Comparison of ENCODE assay signal across 9 mouse cellular contexts in the genomic region with DNA sequence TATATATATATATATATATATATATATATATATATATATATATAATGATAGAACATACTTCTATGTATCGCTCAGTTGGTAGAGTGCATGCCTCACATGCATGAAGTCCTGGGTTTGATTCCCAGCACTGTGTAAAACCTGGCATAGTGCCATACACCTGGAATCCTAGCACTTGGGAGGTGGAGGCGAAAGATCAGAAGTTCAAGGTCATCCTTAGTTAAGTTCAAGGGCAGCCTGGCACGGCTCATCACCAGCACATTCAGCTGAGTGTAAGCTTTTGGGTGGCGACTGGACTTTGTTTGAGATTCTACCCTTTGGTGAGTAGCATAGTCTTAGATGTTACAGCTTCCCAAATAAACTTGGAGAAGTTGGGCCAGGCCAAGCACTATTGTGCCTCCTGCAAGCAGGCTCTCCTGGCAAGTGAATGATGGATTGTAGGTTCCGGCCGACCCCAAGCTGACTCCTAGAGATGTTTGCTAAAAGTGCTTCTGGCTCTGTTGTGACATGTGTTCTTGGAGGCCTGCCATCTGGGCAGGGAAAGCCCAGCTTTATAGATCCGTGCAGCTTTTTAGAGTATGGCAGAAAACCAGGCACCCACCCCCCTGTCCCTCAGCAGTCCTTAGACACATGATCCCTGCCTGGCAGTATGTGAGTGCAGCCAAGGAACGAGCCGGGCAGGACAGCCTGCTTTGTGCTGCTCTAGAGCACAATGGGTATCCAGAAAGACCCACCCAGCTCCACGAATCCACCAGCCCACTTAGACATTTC. TPM values are rescaled to one million over a fixed set of nuclear protein-coding genes. Genes with fewer than 3 reads are reported as not detected.
DNase-seq lines count a peak whose midpoint lies in the region; ATAC-seq lines count a peak whose summit lies in the region.
"Had no signal": no experiment of that assay in that cellular context is flagged by ENCODE, and none has a peak within 500 bp of the region (broad histone marks: within the 10 kb centered on the region; RNA-seq: fewer than 3 reads in every experiment).

No protein-coding gene starts in this region.

- ATAC-seq in hindbrain, embryonic 16.5 days = peak; percentile 53; the same call in 1 of the 2 replicates
- no peak for ATAC-seq in hindbrain, embryonic 13.5 days (ENCODE audit: low FRiP score)
- no peak for ATAC-seq in neural tube, embryonic 13.5 days (ENCODE audit: low read depth)
- no peak for ATAC-seq in neural tube, embryonic 15.5 days (ENCODE audit: low FRiP score)
- ATAC-seq in forebrain, embryonic 16.5 days = peak; percentile 64; the same call in 1 of the 2 replicates

- peaks cover 14% of the 10 kb centered on the region for H3K27me3 ChIP-seq in hindbrain, embryonic 16.5 days (replicated peaks; ENCODE audit: control insufficient read depth, insufficient read depth, low read length)
- peaks cover 54% of the 10 kb centered on the region for H3K27me3 ChIP-seq in hindbrain, embryonic 13.5 days
- H3K27me3 ChIP-seq in neural tube, embryonic 13.5 days = peaks cover 61% of the 10 kb centered on the region
- H3K27me3 ChIP-seq in neural tube, embryonic 15.5 days (replicated peaks) = peaks cover 53% of the 10 kb centered on the region
- H3K27me3 ChIP-seq in forebrain, embryonic 16.5 days (replicated peaks; ENCODE audit: control insufficient read depth, insufficient read depth, low read length) = peaks cover 14% of the 10 kb centered on the region

- H3K4me1 ChIP-seq in hindbrain, embryonic 16.5 days (ENCODE audit: control insufficient read depth, insufficient read depth, low read depth, low read length) = peaks cover 26% of the 10 kb centered on the region
- peaks cover 42% of the 10 kb centered on the region for H3K4me1 ChIP-seq in hindbrain, embryonic 13.5 days (replicated peaks)
- peaks cover 38% of the 10 kb centered on the region for H3K4me1 ChIP-seq in neural tube, embryonic 13.5 days (replicated peaks)
- peaks cover 40% of the 10 kb centered on the region for H3K4me1 ChIP-seq in neural tube, embryonic 15.5 days
- H3K4me1 ChIP-seq in forebrain, embryonic 16.5 days (replicated peaks; ENCODE audit: control insufficient read depth, insufficient read depth, low read length) = peaks cover 26% of the 10 kb centered on the region

- no peak overlapping the region for H3K9ac ChIP-seq in hindbrain, embryonic 16.5 days (ENCODE audit: low read depth, low read length)
- no peak overlapping the region for H3K9ac ChIP-seq in hindbrain, embryonic 13.5 days
- H3K9ac ChIP-seq in neural tube, embryonic 13.5 days = 0 out of 2 replicates have a peak overlapping the region, but pooled peaks have one; percentile 1
- no peak overlapping the region for H3K9ac ChIP-seq in neural tube, embryonic 15.5 days (replicated peaks)
- no peak overlapping the region for H3K9ac ChIP-seq in forebrain, embryonic 16.5 days (replicated peaks; ENCODE audit: low read depth, low read length)

- 48% methylated on average over 10 of the region's 10 CpGs for WGBS in hindbrain, embryonic 16.5 days
- 50% methylated on average over 10 of the region's 10 CpGs for WGBS in hindbrain, embryonic 13.5 days
- 48% methylated on average over 10 of the region's 10 CpGs for WGBS in neural tube, embryonic 13.5 days
- WGBS in neural tube, embryonic 15.5 days = 48% methylated on average over 10 of the region's 10 CpGs
- WGBS in forebrain, embryonic 16.5 days = 38% methylated on average over 10 of the region's 10 CpGs

- no peak overlapping the region for H3K4me2 ChIP-seq in hindbrain, embryonic 16.5 days (ENCODE audit: low read length)
- H3K4me2 ChIP-seq in hindbrain, embryonic 13.5 days = no peak overlapping the region
- no peak overlapping the region for H3K4me2 ChIP-seq in neural tube, embryonic 13.5 days
- H3K4me2 ChIP-seq in neural tube, embryonic 15.5 days = no peak overlapping the region
- H3K4me2 ChIP-seq in forebrain, embryonic 16.5 days (ENCODE audit: low read length) = no peak overlapping the region

- H3K27ac ChIP-seq in hindbrain, embryonic 16.5 days (ENCODE audit: low read depth, low read length) = no peak overlapping the region
- no peak overlapping the region for H3K27ac ChIP-seq in hindbrain, embryonic 13.5 days
- no peak overlapping the region for H3K27ac ChIP-seq in neural tube, embryonic 13.5 days (replicated peaks)
- H3K27ac ChIP-seq in neural tube, embryonic 15.5 days (replicated peaks) = no peak overlapping the region
- H3K27ac ChIP-seq in forebrain, embryonic 16.5 days (ENCODE audit: low read length) = no peak overlapping the region

- no peak for DNase-seq in gastrocnemius, adult 18-20 months (ENCODE audit: low spot score)
- no peak for DNase-seq in natural killer cell, adult 2 months (ENCODE audit: low spot score in 2 of 2)
- DNase-seq: gastrocnemius, postnatal 25 days; right cerebral cortex, adult 18-20 months had no signal

- H3K36me3 ChIP-seq in hindbrain, embryonic 16.5 days (ENCODE audit: control insufficient read depth, insufficient read depth, low read length) = no peaks in the 10 kb centered on the region
- no peaks in the 10 kb centered on the region for H3K36me3 ChIP-seq in hindbrain, embryonic 13.5 days
- H3K36me3 ChIP-seq in neural tube, embryonic 13.5 days = no peaks in the 10 kb centered on the region
- no peaks in the 10 kb centered on the region for H3K36me3 ChIP-seq in neural tube, embryonic 15.5 days
- no peaks in the 10 kb centered on the region for H3K36me3 ChIP-seq in forebrain, embryonic 16.5 days (ENCODE audit: control insufficient read depth, insufficient read depth)

- H3K4me3 ChIP-seq in hindbrain, embryonic 16.5 days (ENCODE audit: low read length) = no peak overlapping the region
- no peak overlapping the region for H3K4me3 ChIP-seq in hindbrain, embryonic 13.5 days
- H3K4me3 ChIP-seq in neural tube, embryonic 13.5 days = no peak overlapping the region
- H3K4me3 ChIP-seq in neural tube, embryonic 15.5 days (replicated peaks) = no peak overlapping the region
- H3K4me3 ChIP-seq in forebrain, embryonic 16.5 days (replicated peaks; ENCODE audit: low read length) = no peak overlapping the region

- H3K9me3 ChIP-seq in hindbrain, embryonic 16.5 days (ENCODE audit: control insufficient read depth, low read length) = no peaks in the 10 kb centered on the region
- no peaks in the 10 kb centered on the region for H3K9me3 ChIP-seq in hindbrain, embryonic 13.5 days
- H3K9me3 ChIP-seq in neural tube, embryonic 13.5 days = no peaks in the 10 kb centered on the region; the same call in 1 of the 2 replicates
- H3K9me3 ChIP-seq in neural tube, embryonic 15.5 days (replicated peaks) = no peaks in the 10 kb centered on the region
- H3K9me3 ChIP-seq in forebrain, embryonic 16.5 days (ENCODE audit: control insufficient read depth, low read length) = no peaks in the 10 kb centered on the region

RNA-seq across cellular contexts. Expression of gene Megf11, which starts 2.2 kb away (rescaled TPM):
- polyA plus RNA-seq in hindbrain, embryonic 16.5 days (2015; fragmentation: Nextera tagmentation; extraction: Ambion mirVana) = 20.0 and 20.2 TPM in 2 replicates
- polyA plus RNA-seq in hindbrain, embryonic 13.5 days (2015; fragmentation: Nextera tagmentation; extraction: Ambion mirVana) = 14.7 and 15.7 TPM in 2 replicates
- 18.0 and 19.9 TPM in 2 replicates for polyA plus RNA-seq in neural tube, embryonic 13.5 days (2015; fragmentation: Nextera tagmentation; extraction: Ambion mirVana)
- polyA plus RNA-seq in neural tube, embryonic 15.5 days (2015; fragmentation: Nextera tagmentation; extraction: Ambion mirVana) = 16.5 and 17.8 TPM in 2 replicates
- 6.8 and 10.1 TPM in 2 replicates for polyA plus RNA-seq in forebrain, embryonic 16.5 days (2015; fragmentation: Nextera tagmentation; extraction: Ambion mirVana)
- total RNA-seq in gastrocnemius, adult 18-20 months (2021) = under 1 TPM; 0.45 to 0.59 TPM

RNA-seq across cellular contexts. Expression of gene Dis3l, which starts 42.1 kb away (rescaled TPM):
- polyA plus RNA-seq in hindbrain, embryonic 16.5 days (2015; fragmentation: Nextera tagmentation; extraction: Ambion mirVana) = 20.0 and 22.7 TPM in 2 replicates
- polyA plus RNA-seq in hindbrain, embryonic 13.5 days (2015; fragmentation: Nextera tagmentation; extraction: Ambion mirVana) = 20.1 and 21.4 TPM in 2 replicates
- polyA plus RNA-seq in neural tube, embryonic 13.5 days (2015; fragmentation: Nextera tagmentation; extraction: Ambion mirVana) = 20.6 and 23.4 TPM in 2 replicates
- polyA plus RNA-seq in neural tube, embryonic 15.5 days (2015; fragmentation: Nextera tagmentation; extraction: Ambion mirVana) = 20.5 and 21.8 TPM in 2 replicates
- polyA plus RNA-seq in forebrain, embryonic 16.5 days (2015; fragmentation: Nextera tagmentation; extraction: Ambion mirVana) = 25.3 and 25.9 TPM in 2 replicates
- total RNA-seq in gastrocnemius, adult 18-20 months (2021) = 10 to 100 TPM; 22.5 to 24.6 TPM

Comparison
In these comparisons a context has a peak if more than half of its experiments do, and no peak if none do; other contexts are left out.
1. ATAC-seq: peak in hindbrain, embryonic 16.5 days (single experiment) and forebrain, embryonic 16.5 days (single experiment); none in hindbrain, embryonic 13.5 days (single experiment), neural tube, embryonic 13.5 days (single experiment) and neural tube, embryonic 15.5 days (single experiment).